Mouse (Mus musculus) c-Kit-positive CD71-negative TER-119-negative erythroid progenitor cells, embryonic 14.5 days (primary cell): ENCODE measurements around the gene Gm13088.
"Not testable (repeated sequence)": the region's sequence is repeated elsewhere in the genome, so short reads cannot be mapped to it uniquely, and the experiment has no call there.

ENCODE experiments used
- DNase-seq: peaks from one replicate; pipeline ENCODE4 v3.0.0-alpha.2; 2013; ENCODE audit warnings: low read depth

The Gm13088 gene

DNA sequence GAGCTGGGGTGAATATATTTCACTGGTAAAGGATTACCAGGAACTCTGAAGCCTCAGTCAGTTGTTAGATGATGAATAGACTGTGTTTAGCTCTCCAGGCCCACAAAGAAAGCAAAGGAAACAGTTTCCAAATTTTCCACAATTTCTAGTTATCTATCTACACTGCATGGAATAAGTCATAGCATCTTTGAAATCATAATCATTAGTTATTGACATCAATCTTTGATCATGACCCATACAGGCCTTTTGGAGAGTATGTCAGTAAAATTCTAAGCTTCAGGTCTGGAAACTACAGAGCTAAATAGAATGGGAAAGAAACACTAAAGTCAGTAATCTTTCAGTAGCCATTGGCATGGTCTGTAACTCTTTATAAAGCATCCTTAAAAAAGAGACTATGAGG lies at the start of gene Gm13088:
Gene Gm13088 (minus strand): TSS at position 101 of the 400 bp plus-strand sequence.
- not testable (repeated sequence) for DNase-seq

DNA sequence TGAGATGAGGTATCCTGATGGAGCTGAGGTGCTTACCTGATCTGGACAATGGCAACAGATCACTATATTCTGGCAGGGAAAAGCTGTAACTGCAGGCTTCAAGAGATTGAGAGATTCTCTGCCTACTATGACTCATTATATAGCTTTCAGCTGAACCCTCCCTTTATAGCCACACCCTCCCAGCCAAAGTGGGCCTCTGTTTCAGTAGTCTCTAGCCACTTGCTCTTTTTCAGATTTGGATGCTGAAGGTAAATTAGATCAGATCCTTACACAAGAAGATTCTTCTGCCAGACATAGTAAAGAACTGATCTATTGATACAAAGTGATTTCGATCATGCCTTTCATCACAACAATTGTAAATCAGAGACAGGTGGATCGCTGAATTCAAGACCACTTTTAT lies 45.6 kb upstream of the Gm13088 start, which contains the start of gene Gm13089:
Gene Gm13089 (minus strand): TSS at position 101 of the 400 bp plus-strand sequence.
- no peak for DNase-seq

DNA sequence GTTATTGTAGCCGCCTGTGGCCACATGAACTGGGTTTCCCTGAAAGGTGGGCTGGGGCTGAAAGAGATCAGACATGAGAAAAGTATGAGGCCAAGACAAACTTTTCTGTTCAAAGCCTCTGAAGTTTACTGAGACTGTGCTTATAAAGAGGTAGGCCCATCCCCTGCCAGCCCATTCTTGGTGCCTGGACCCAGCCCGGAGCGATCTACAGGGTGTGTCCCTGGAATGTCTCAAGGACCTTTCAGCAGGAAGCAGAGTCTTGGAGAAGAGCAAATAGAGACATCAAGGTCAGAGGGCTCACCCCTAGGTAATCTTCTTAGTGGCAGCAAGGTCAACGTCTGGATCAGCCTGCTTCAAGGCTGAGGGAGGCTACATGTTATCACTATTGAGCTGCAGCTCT lies 38.9 kb downstream of the Gm13088 start:
- not testable (repeated sequence) for DNase-seq

DNA sequence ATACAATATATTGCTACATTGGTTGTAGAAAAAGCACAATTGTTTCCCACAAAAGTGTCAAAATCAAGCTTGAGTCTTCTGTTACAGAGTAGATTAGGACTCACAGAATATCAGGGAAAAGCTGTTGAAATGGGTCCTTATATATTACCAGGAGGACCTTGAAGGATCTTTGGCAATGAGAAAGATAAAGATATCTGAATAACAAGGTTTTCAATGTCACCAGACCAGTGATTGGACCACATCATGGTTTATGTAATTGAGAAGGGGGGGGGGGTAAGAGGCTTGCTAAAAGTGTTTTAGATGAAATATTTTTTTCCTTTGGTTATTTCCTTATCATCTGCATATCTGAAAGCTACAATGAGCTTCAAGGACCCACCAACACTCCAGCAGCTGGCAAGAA lies 42.3 kb downstream of the Gm13088 start, which contains the start of gene Gm13083:
Gene Gm13083 (plus strand): TSS at position 301 of the 400 bp plus-strand sequence.
- DNase-seq: not testable (repeated sequence)

DNA sequence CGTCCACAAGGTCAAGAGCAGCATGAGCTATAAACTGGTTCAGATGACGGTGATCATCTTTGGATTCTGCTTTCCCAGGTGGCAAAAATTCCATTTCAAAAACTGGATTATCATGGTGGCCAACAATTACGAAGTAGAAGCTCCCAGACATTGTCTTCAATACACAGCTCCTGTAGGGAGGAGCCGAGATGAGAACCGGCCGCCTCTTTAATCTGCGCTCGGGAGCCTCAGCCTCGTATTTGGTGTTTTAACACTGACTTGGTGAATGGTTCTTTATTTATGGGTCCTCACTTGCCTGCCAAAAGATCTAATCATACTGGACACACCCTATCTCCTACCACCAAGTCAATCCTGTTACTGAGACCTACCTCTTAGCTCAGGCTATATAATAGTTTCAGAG lies 45.1 kb downstream of the Gm13088 start:
- not testable (repeated sequence) for DNase-seq
